8 mouse cellular contexts compared by ENCODE assay signal in the genomic region with DNA sequence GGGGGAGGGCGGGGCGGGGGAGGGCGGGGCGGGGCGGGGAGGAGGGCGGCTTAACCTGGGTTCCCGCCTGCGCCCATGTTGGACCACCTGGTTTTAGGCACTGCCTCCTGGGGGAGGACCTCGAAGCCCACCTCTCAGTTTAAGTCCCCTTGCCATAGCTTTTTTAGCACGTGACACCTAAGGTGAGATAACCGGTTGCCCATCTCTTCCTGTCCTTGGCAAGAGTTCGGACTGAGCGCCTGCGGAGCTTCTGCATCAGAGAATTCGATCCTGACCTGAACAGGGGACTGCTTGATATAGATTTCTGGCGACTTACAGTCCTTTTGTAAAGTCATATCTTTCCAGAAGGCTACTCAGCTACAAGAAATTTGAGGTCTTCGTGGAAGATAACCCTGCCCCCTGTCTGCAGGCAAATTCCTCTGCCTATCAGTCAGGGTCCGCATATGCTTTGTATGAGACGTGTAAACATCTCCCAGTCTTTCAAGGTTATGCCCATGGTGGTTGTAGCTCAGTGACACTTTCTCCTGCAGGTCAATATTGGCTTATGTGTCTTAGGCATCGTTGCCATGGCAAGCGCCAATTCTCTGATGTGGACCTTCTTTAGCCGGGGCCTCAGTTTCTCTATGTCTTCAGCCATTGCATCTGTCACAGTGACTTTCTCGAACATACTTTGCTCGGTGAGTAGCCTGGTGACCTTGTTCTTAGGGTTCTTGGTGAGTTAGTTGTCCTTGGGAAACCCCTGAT. TPM values are rescaled to one million over a fixed set of nuclear protein-coding genes. Genes with fewer than 3 reads are reported as not detected.
DNase-seq lines count a peak whose midpoint lies in the region; ATAC-seq and TF ChIP-seq lines count a peak whose summit lies in the region.

No protein-coding gene starts in this region.

- peak overlapping the region; percentile 71 for H3K4me3 ChIP-seq in heart, embryonic 15.5 days
- peak overlapping the region; percentile 58 for H3K4me3 ChIP-seq in limb, embryonic 14.5 days (replicated peaks; ENCODE audit: low read length)
- H3K4me3 ChIP-seq in stomach, embryonic 14.5 days (ENCODE audit: low read depth, low read length): peak overlapping the region; percentile 65

- H3K9ac ChIP-seq in heart, embryonic 15.5 days: no peak overlapping the region; the same call in 1 of the 2 replicates
- H3K9ac ChIP-seq in limb, embryonic 14.5 days (ENCODE audit: low read depth, low read length, severe bottlenecking): 0 out of 2 replicates have a peak overlapping the region, but pooled peaks have one; percentile 75
- H3K9ac ChIP-seq in stomach, embryonic 14.5 days (replicated peaks; ENCODE audit: low read depth, low read length): no peak overlapping the region

- peak; percentile 3; the same call in 1 of the 2 replicates for ATAC-seq in heart, embryonic 15.5 days (replicated peaks; ENCODE audit: insufficient number of reproducible peaks, insufficient read depth, low FRiP score, low read depth)
- no peak for ATAC-seq in limb, embryonic 14.5 days (ENCODE audit: low FRiP score, low read depth)
- ATAC-seq in stomach, embryonic 14.5 days (ENCODE audit: insufficient number of reproducible peaks, insufficient read depth, low FRiP score, low read depth): no peak

- peaks cover 16% of the 10 kb centered on the region for H3K4me1 ChIP-seq in heart, embryonic 15.5 days (replicated peaks)
- H3K4me1 ChIP-seq in limb, embryonic 14.5 days (ENCODE audit: control insufficient read depth, insufficient read depth, low read length): peaks cover 10% of the 10 kb centered on the region
- peaks cover 8% of the 10 kb centered on the region; the same call in 1 of the 2 replicates for H3K4me1 ChIP-seq in stomach, embryonic 14.5 days (ENCODE audit: control insufficient read depth, insufficient read depth, low read length)

- no peak overlapping the region for H3K27ac ChIP-seq in heart, embryonic 15.5 days
- H3K27ac ChIP-seq in limb, embryonic 14.5 days (replicated peaks; ENCODE audit: low read depth, low read length): no peak overlapping the region
- no peak overlapping the region for H3K27ac ChIP-seq in stomach, embryonic 14.5 days (ENCODE audit: low read length)

- peaks cover 9% of the 10 kb centered on the region; the same call in 1 of the 2 replicates for H3K36me3 ChIP-seq in heart, embryonic 15.5 days
- peaks cover 12% of the 10 kb centered on the region for H3K36me3 ChIP-seq in limb, embryonic 14.5 days (ENCODE audit: control insufficient read depth, insufficient read depth, low read length)
- H3K36me3 ChIP-seq in stomach, embryonic 14.5 days (ENCODE audit: control insufficient read depth, insufficient read depth, low read length): peaks cover 8% of the 10 kb centered on the region

- peak overlapping the region; percentile 83 for H3K4me2 ChIP-seq in heart, embryonic 15.5 days
- H3K4me2 ChIP-seq in limb, embryonic 14.5 days (replicated peaks; ENCODE audit: low read depth, low read length, severe bottlenecking): peak overlapping the region; percentile 50
- peak overlapping the region; percentile 68 for H3K4me2 ChIP-seq in stomach, embryonic 14.5 days (replicated peaks; ENCODE audit: low read depth, low read length)

- 35% methylated on average over 18 of the region's 24 CpGs for WGBS in heart, embryonic 15.5 days
- 46% methylated on average over 16 of the region's 24 CpGs for WGBS in limb, embryonic 14.5 days
- 34% methylated on average over 17 of the region's 24 CpGs for WGBS in stomach, embryonic 14.5 days

- peak; percentile 35 for DNase-seq in kidney, adult 9 months
- no peak for DNase-seq in kidney, postnatal 10 days
- DNase-seq in ES-CJ7 (ENCODE audit: low read depth, low spot score): peak; percentile 57
- DNase-seq in cerebellum, adult 11-12 months: peak; percentile 75
- DNase-seq in limb, embryonic 14.5 days (ENCODE audit: low spot score): peak; percentile 44
- DNase-seq in thymus, postnatal 36 days: no peak

- H3K27me3 ChIP-seq in heart, embryonic 15.5 days: no peaks in the 10 kb centered on the region
- H3K27me3 ChIP-seq in limb, embryonic 14.5 days (ENCODE audit: control insufficient read depth, insufficient read depth, low read length): no peaks in the 10 kb centered on the region
- no peaks in the 10 kb centered on the region for H3K27me3 ChIP-seq in stomach, embryonic 14.5 days (ENCODE audit: control insufficient read depth, insufficient read depth, low read length)

- no peak for TF ChIP-seq POLR2A in limb, embryonic 14.5 days (IDR thresholded peaks at IDR 0.05; ENCODE audit: borderline replicate concordance, extremely low read depth, insufficient read depth, insufficient read length)

- no peaks in the 10 kb centered on the region for H3K9me3 ChIP-seq in heart, embryonic 15.5 days (replicated peaks)
- no peaks in the 10 kb centered on the region for H3K9me3 ChIP-seq in limb, embryonic 14.5 days (ENCODE audit: control insufficient read depth, low read length)
- no peaks in the 10 kb centered on the region for H3K9me3 ChIP-seq in stomach, embryonic 14.5 days (ENCODE audit: control insufficient read depth, low read depth, low read length)

RNA-seq across cellular contexts. Expression of a gene that starts 0.7 kb away (rescaled TPM):
- 15.4 and 18.1 TPM in 2 replicates for polyA plus RNA-seq in heart, embryonic 15.5 days (2015; fragmentation: Nextera tagmentation; extraction: Ambion mirVana)
- polyA plus RNA-seq in limb, embryonic 14.5 days (2012; rRNA removed): 17.1 and 18.3 TPM in 2 replicates
- 26.2 and 30.1 TPM in 2 replicates for polyA plus RNA-seq in limb, embryonic 14.5 days (2014; fragmentation: Nextera tagmentation; extraction: Ambion mirVana)
- polyA plus RNA-seq in stomach, embryonic 14.5 days (2014; fragmentation: Nextera tagmentation; extraction: Ambion mirVana): 24.8 and 24.9 TPM in 2 replicates

RNA-seq across cellular contexts. Expression of a gene that starts 12.7 kb away (rescaled TPM):
- polyA plus RNA-seq in heart, embryonic 15.5 days (2015; fragmentation: Nextera tagmentation; extraction: Ambion mirVana): 0.24 and 0.30 TPM in 2 replicates
- polyA plus RNA-seq in limb, embryonic 14.5 days (2012; rRNA removed): 0.41 and 0.45 TPM in 2 replicates
- 0.47 and 0.59 TPM in 2 replicates for polyA plus RNA-seq in limb, embryonic 14.5 days (2014; fragmentation: Nextera tagmentation; extraction: Ambion mirVana)
- 0.87 TPM in 1 of 2 replicates, not detected in the other for polyA plus RNA-seq in stomach, embryonic 14.5 days (2014; fragmentation: Nextera tagmentation; extraction: Ambion mirVana)

Comparison
In these comparisons a context has a peak if more than half of its experiments do, and no peak if none do; other contexts are left out.
1. DNase-seq: peak in kidney, adult 9 months (single experiment), ES-CJ7 (single experiment), cerebellum, adult 11-12 months (single experiment) and limb, embryonic 14.5 days (single experiment); none in kidney, postnatal 10 days (single experiment) and thymus, postnatal 36 days (0 of 2).
2. Peak in every context shown above with its lines, with median percentiles within 50 percentile points of each other: H3K4me2 ChIP-seq and H3K4me3 ChIP-seq.